Mouse (Mus musculus) embryo, embryonic 11.5 days (tissue): Measurements from ENCODE around the gene 4930524J08Rik.

Experiments
- DNase-seq: peaks from one replicate; pipeline ENCODE4 v3.0.0-alpha.2; 2012; ENCODE audit warnings: low read depth, low spot score

The 4930524J08Rik gene

GRCm38 (mm10) chr5:99978699-99979442, at the start of gene 4930524J08Rik, which contains the start of gene Hnrnpd:
Gene 4930524J08Rik, plus strand, starts transcription at chr5:99979061.
Gene Hnrnpd, minus strand, starts transcription at chr5:99978938.
- DNase-seq = peak; percentile 96

GRCm38 (mm10) chr5:99931910-99932309, 47.0 kb upstream of the 4930524J08Rik start:
- DNase-seq = no peak

- DNase-seq = no peak
Observed at GRCm38 (mm10) chr5:99939440-99939839, 39.4 kb upstream of the 4930524J08Rik start.

GRCm38 (mm10) chr5:99941273-99941672, 37.6 kb upstream of the 4930524J08Rik start:
- no peak for DNase-seq

- no peak for DNase-seq
Observed at GRCm38 (mm10) chr5:99941776-99942502, 36.9 kb upstream of the 4930524J08Rik start.

- DNase-seq = no peak
Observed at GRCm38 (mm10) chr5:99952513-99952912, 26.3 kb upstream of the 4930524J08Rik start.

- DNase-seq = no peak
Observed at GRCm38 (mm10) chr5:99953883-99954282, 25.0 kb upstream of the 4930524J08Rik start.

GRCm38 (mm10) chr5:99958666-99959065, 20.2 kb upstream of the 4930524J08Rik start:
- DNase-seq = no peak

GRCm38 (mm10) chr5:99959236-99959936, 19.5 kb upstream of the 4930524J08Rik start:
- DNase-seq = no peak

- no peak for DNase-seq
Observed at GRCm38 (mm10) chr5:99959960-99960359, 18.9 kb upstream of the 4930524J08Rik start.

- DNase-seq = no peak
Observed at GRCm38 (mm10) chr5:99973941-99974340, 4.9 kb upstream of the 4930524J08Rik start.

- no peak for DNase-seq
Observed at GRCm38 (mm10) chr5:99975061-99975460, 3.8 kb upstream of the 4930524J08Rik start.

GRCm38 (mm10) chr5:99975776-99976175, 3.1 kb upstream of the 4930524J08Rik start:
- no peak for DNase-seq

- no peak for DNase-seq
Observed at GRCm38 (mm10) chr5:99976334-99976955, 2.4 kb upstream of the 4930524J08Rik start.

GRCm38 (mm10) chr5:99977516-99978301, 1.2 kb upstream of the 4930524J08Rik start:
- peak; percentile 70 for DNase-seq

- no peak for DNase-seq
Observed at GRCm38 (mm10) chr5:99983452-99984061, 4.7 kb downstream of the 4930524J08Rik start.

GRCm38 (mm10) chr5:99994166-99994565, 15.3 kb downstream of the 4930524J08Rik start:
- DNase-seq = no peak

- DNase-seq = no peak
Observed at GRCm38 (mm10) chr5:99994680-99995079, 15.8 kb downstream of the 4930524J08Rik start.

- DNase-seq = no peak
Observed at GRCm38 (mm10) chr5:100000048-100000447, 21.2 kb downstream of the 4930524J08Rik start.

GRCm38 (mm10) chr5:100000500-100000899, 21.6 kb downstream of the 4930524J08Rik start:
- DNase-seq = no peak
